Mouse (Mus musculus): ENCODE data around the gene Cntn5. TPM values are rescaled to one million over a fixed set of nuclear protein-coding genes. Genes with fewer than 3 reads are reported as not detected.
"Not testable (repeated sequence)": the region's sequence is repeated elsewhere in the genome, so short reads cannot be mapped to it uniquely, and the experiment has no call there.

Gene Cntn5
- total RNA-seq, 2 experiments from 2014 or later = not detected

- DNase-seq = no peak
- intact Hi-C loops (cut with DNase I; ENCODE audit: low total_unique reads) = no loop called here
Observed at GRCm38 (mm10) chr9:10659478-10659877, 245.1 kb downstream of the Cntn5 start.

GRCm38 (mm10) chr9:10658086-10658485 lies 246.5 kb downstream of the Cntn5 start:
- intact Hi-C loops (cut with DNase I; ENCODE audit: low total_unique reads) = no loop called here

GRCm38 (mm10) chr9:10657144-10657748 lies 247.3 kb downstream of the Cntn5 start:
- intact Hi-C loops (cut with DNase I; ENCODE audit: low total_unique reads) = no loop called here
- DNase-seq = no peak

More at GRCm38 (mm10) chr9:10658086-10658485, 246.5 kb downstream of the Cntn5 start:
- no peak for DNase-seq

- intact Hi-C loops (cut with DNase I; ENCODE audit: low total_unique reads) = no loop called here
- no peak for DNase-seq
Observed at GRCm38 (mm10) chr9:10650632-10651031, 253.9 kb downstream of the Cntn5 start.

GRCm38 (mm10) chr9:10645951-10646350 lies 258.6 kb downstream of the Cntn5 start:
- intact Hi-C loops (cut with DNase I; ENCODE audit: low total_unique reads) = no loop called here
- no peak for DNase-seq

GRCm38 (mm10) chr9:10645045-10645830 lies 259.3 kb downstream of the Cntn5 start:
- intact Hi-C loops (cut with DNase I; ENCODE audit: low total_unique reads) = no loop called here
- DNase-seq = no peak

GRCm38 (mm10) chr9:10618036-10618435 lies 286.5 kb downstream of the Cntn5 start:
- DNase-seq = no peak
- intact Hi-C loops (cut with DNase I; ENCODE audit: low total_unique reads) = no loop called here

GRCm38 (mm10) chr9:10575346-10576241 lies 329.0 kb downstream of the Cntn5 start:
- intact Hi-C loops (cut with DNase I; ENCODE audit: low total_unique reads) = no loop called here

GRCm38 (mm10) chr9:10569830-10570229 lies 334.7 kb downstream of the Cntn5 start:
- intact Hi-C loops (cut with DNase I; ENCODE audit: low total_unique reads) = no loop called here
- DNase-seq = no peak

More at GRCm38 (mm10) chr9:10575346-10576241, 329.0 kb downstream of the Cntn5 start:
- no peak for DNase-seq

- DNase-seq; intact Hi-C loops (cut with DNase I; ENCODE audit: low total_unique reads): not testable (repeated sequence)
Observed at GRCm38 (mm10) chr9:10540877-10541276, 363.7 kb downstream of the Cntn5 start.

- no peak for DNase-seq
- intact Hi-C loops (cut with DNase I; ENCODE audit: low total_unique reads) = no loop called here
Observed at GRCm38 (mm10) chr9:10532248-10532647, 372.3 kb downstream of the Cntn5 start.

GRCm38 (mm10) chr9:10531087-10531486 lies 373.5 kb downstream of the Cntn5 start:
- DNase-seq = no peak
- intact Hi-C loops (cut with DNase I; ENCODE audit: low total_unique reads) = no loop called here

- no peak for DNase-seq
- intact Hi-C loops (cut with DNase I; ENCODE audit: low total_unique reads) = no loop called here
Observed at GRCm38 (mm10) chr9:10529528-10529927, 375.0 kb downstream of the Cntn5 start.

GRCm38 (mm10) chr9:10529113-10529512 lies 375.5 kb downstream of the Cntn5 start:
- intact Hi-C loops (cut with DNase I; ENCODE audit: low total_unique reads) = no loop called here
- DNase-seq = no peak

- no peak for DNase-seq
- intact Hi-C loops (cut with DNase I; ENCODE audit: low total_unique reads) = no loop called here
Observed at GRCm38 (mm10) chr9:10528692-10529091, 375.9 kb downstream of the Cntn5 start.

GRCm38 (mm10) chr9:10525915-10526667 lies 378.5 kb downstream of the Cntn5 start:
- intact Hi-C loops (cut with DNase I; ENCODE audit: low total_unique reads) = no loop called here

GRCm38 (mm10) chr9:10522604-10523003 lies 382.0 kb downstream of the Cntn5 start:
- intact Hi-C loops (cut with DNase I; ENCODE audit: low total_unique reads) = no loop called here
- no peak for DNase-seq

More at GRCm38 (mm10) chr9:10525915-10526667, 378.5 kb downstream of the Cntn5 start:
- DNase-seq = no peak

GRCm38 (mm10) chr9:10521054-10521453 lies 383.5 kb downstream of the Cntn5 start:
- DNase-seq = no peak
- intact Hi-C loops (cut with DNase I; ENCODE audit: low total_unique reads) = no loop called here

- intact Hi-C loops (cut with DNase I; ENCODE audit: low total_unique reads) = no loop called here
- DNase-seq = no peak
Observed at GRCm38 (mm10) chr9:10492243-10492642, 412.3 kb downstream of the Cntn5 start.
